Mouse (Mus musculus) embryonic fibroblast, embryonic 13.5 days (primary cell): ENCODE results near the gene Gm45623.

Experiments used
- CTCF ChIP-seq: IDR thresholded peaks from 2 replicates; pipeline ENCODE4 v1.5.1; 2011; ENCODE audit warnings: mild to moderate bottlenecking, control low read depth, low read length, moderate library complexity, borderline replicate concordance; ENCODE audit not compliant: insufficient read depth
- POLR2A ChIP-seq: IDR thresholded peaks from 2 replicates; pipeline ENCODE4 v1.6.1; 2011; ENCODE audit warnings: low read depth, mild to moderate bottlenecking, control low read depth, low read length, moderate library complexity

DNA sequence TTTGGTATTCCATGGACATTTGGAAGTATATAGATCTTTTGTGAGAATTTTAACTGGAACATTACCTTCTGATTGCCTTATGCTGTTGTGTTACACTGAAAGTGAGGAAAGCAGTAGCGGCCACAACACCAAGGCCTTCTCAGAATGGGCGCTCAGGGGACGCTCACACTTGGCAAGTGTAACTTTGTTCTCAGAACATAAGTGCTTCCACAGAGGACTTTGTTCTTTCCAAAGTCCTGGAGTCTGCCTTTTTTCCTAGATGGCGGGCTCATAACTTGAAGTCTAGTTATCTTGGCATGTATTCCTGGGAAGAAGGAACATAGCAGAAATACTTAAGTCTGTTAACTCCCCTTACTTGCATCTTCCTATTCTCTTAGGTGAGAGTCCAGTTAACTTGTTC is 46.5 kb downstream of the Gm45623 start:
- TF ChIP-seq CTCF (no peak), POLR2A (no peak)
